Mouse (Mus musculus) limb, embryonic 14.5 days (tissue): ENCODE results near the gene 4930415O20Rik. TPM values are rescaled to one million over a fixed set of nuclear protein-coding genes. Genes with fewer than 3 reads are reported as not detected.

Experiments
- ATAC-seq: fragments of 200-750 bp; cut with Nextera tagmentation; 2 replicates; pipeline ENCODE4 v1.8.0; 2017; ENCODE audit warnings: low read depth, moderate number of reproducible peaks, moderate TSS enrichment; ENCODE audit not compliant: low FRiP score
- DNase-seq: peaks from one replicate; pipeline ENCODE4 v3.0.0-alpha.2; 2015; ENCODE audit warnings: low spot score
- H3K27ac ChIP-seq: fragments of 300-500 bp; sonication (generic); replicated peaks from 2 replicates; pipeline ENCODE4 v1.5.1; 2014; ENCODE audit warnings: low read depth, mild to moderate bottlenecking, low read length, moderate library complexity, mixed read lengths
- H3K27me3 ChIP-seq: fragments of 300-500 bp; sonication (generic); 2 replicates; pipeline ENCODE4 v1.6.1; 2014; ENCODE audit warnings: low read length, mixed read lengths; ENCODE audit not compliant: control insufficient read depth, insufficient read depth
- H3K36me3 ChIP-seq: fragments of 300-500 bp; sonication (generic); 2 replicates; pipeline ENCODE4 v1.6.1; 2014; ENCODE audit warnings: mild to moderate bottlenecking, low read length, moderate library complexity, mixed read lengths; ENCODE audit not compliant: control insufficient read depth, insufficient read depth
- H3K4me1 ChIP-seq: fragments of 300-500 bp; sonication (generic); 2 replicates; pipeline ENCODE4 v1.6.1; 2014; ENCODE audit warnings: antibody characterized with exemption, low read length, mixed read lengths; ENCODE audit not compliant: control insufficient read depth, insufficient read depth
- H3K4me2 ChIP-seq: fragments of 300-500 bp; sonication (generic); replicated peaks from 2 replicates; pipeline ENCODE4 v1.6.1; 2014; ENCODE audit warnings: low read depth, mild to moderate bottlenecking, low read length, moderate library complexity; ENCODE audit not compliant: severe bottlenecking
- H3K4me3 ChIP-seq: fragments of 300-500 bp; sonication (generic); replicated peaks from 2 replicates; pipeline ENCODE4 v1.5.1; 2014; ENCODE audit warnings: low read length
- H3K9ac ChIP-seq: fragments of 300-500 bp; sonication (generic); 2 replicates; pipeline ENCODE4 v1.6.1; 2014; ENCODE audit warnings: mild to moderate bottlenecking, low read depth, low read length, moderate library complexity; ENCODE audit not compliant: severe bottlenecking
- H3K9me3 ChIP-seq: fragments of 300-500 bp; sonication (generic); 2 replicates; pipeline ENCODE4 v1.6.1; 2016; ENCODE audit warnings: low read length; ENCODE audit not compliant: control insufficient read depth
- POLR2A ChIP-seq: fragments of 200-500 bp; IDR thresholded peaks from 2 replicates; pipeline ENCODE4 v1.8.0; 2012; ENCODE audit warnings: inconsistent platforms, mild to moderate bottlenecking, moderate library complexity, borderline replicate concordance; ENCODE audit not compliant: insufficient read depth, insufficient read length; ENCODE audit errors: extremely low read depth
- WGBS: fragments of 180-500 bp; shearing (Covaris S2); extraction: QIAGEN DNeasy Blood & Tissue Kit; methylation state at CpG from one replicate; pipeline ENCODE4 v1.1.7; 2014; 5-methylcytosine and 5-hydroxymethylcytosine counted together
- polyA plus RNA-seq, 2 experiments: library from polyadenylated mRNA; depleted of rRNA in 1 of 2; stranded (reverse) in 1 of 2; unstranded in 1 of 2; fragments of >200 nt; fragmentation: Nextera tagmentation in 1 of 2; extraction: Ambion mirVana in 1 of 2; gene quantifications; 2 replicates each; pipeline versions ENCODE4 v1.2.1 to v1.2.3; 2012 to 2014

The 4930415O20Rik gene
- polyA plus RNA-seq, 2 experiments, result 0.37 TPM; not detected in 1

- TF ChIP-seq POLR2A, result no peak
- Histone ChIP-seq H3K9me3 (no peaks in the 10 kb centered on the region), H3K36me3 (peaks cover 7% of the 10 kb centered on the region), H3K27me3 (no peaks in the 10 kb centered on the region), H3K27ac (no peak overlapping the region), H3K4me3 (peak overlapping the region; percentile 95), H3K4me1 (peaks cover 25% of the 10 kb centered on the region), H3K4me2 (peak overlapping the region; percentile 84), H3K9ac (peak overlapping the region; percentile 69)
- DNase-seq (no peak), ATAC-seq (no peak)
- WGBS, result 60% methylated on average over 7 of the region's 7 CpGs
Observed at GRCm38 (mm10) chr15:98569216-98569615, 1.6 kb upstream of the 4930415O20Rik start.

- H3K27ac ChIP-seq, result no peak overlapping the region
- 85% methylated on average over 4 of the region's 4 CpGs for WGBS
- H3K9me3 ChIP-seq, result no peaks in the 10 kb centered on the region
- H3K36me3 ChIP-seq, result peaks cover 3% of the 10 kb centered on the region
- no peak for ATAC-seq
- peaks cover 25% of the 10 kb centered on the region for H3K4me1 ChIP-seq
- TF ChIP-seq POLR2A, result no peak
- no peak overlapping the region for H3K9ac ChIP-seq
- H3K4me3 ChIP-seq, result no peak overlapping the region
- DNase-seq, result no peak
- no peak overlapping the region for H3K4me2 ChIP-seq
- no peaks in the 10 kb centered on the region for H3K27me3 ChIP-seq
Observed at GRCm38 (mm10) chr15:98569795-98570365, 924 bp upstream of the 4930415O20Rik start.

- H3K27ac ChIP-seq, result no peak overlapping the region
- DNase-seq, result no peak
- no peaks in the 10 kb centered on the region for H3K27me3 ChIP-seq
- H3K9me3 ChIP-seq, result no peaks in the 10 kb centered on the region
- no peak for ATAC-seq
- no peak overlapping the region for H3K4me3 ChIP-seq
- H3K4me1 ChIP-seq, result peaks cover 8% of the 10 kb centered on the region; the same call in 1 of the 2 replicates
- H3K9ac ChIP-seq, result no peak overlapping the region
- whole genome bisulfite sequencing, result 81% methylated on average over 4 of the region's 4 CpGs
- no peak overlapping the region for H3K4me2 ChIP-seq
- no peaks in the 10 kb centered on the region for H3K36me3 ChIP-seq
- no peak for TF ChIP-seq POLR2A
Observed at GRCm38 (mm10) chr15:98573293-98573692, 2.5 kb downstream of the 4930415O20Rik start.

- no peaks in the 10 kb centered on the region for H3K36me3 ChIP-seq
- no peaks in the 10 kb centered on the region for H3K4me1 ChIP-seq
- no peak overlapping the region for H3K4me3 ChIP-seq
- DNase-seq, result no peak
- WGBS, result 88% methylated on average over 2 of the region's 2 CpGs
- ATAC-seq, result no peak
- no peak for TF ChIP-seq POLR2A
- H3K4me2 ChIP-seq, result no peak overlapping the region
- no peak overlapping the region for H3K9ac ChIP-seq
- no peaks in the 10 kb centered on the region for H3K9me3 ChIP-seq
- H3K27ac ChIP-seq, result no peak overlapping the region
- no peaks in the 10 kb centered on the region for H3K27me3 ChIP-seq
Observed at GRCm38 (mm10) chr15:98579310-98579709, 8.5 kb downstream of the 4930415O20Rik start.

GRCm38 (mm10) chr15:98579795-98580464 is 9.1 kb downstream of the 4930415O20Rik start:
- no peak overlapping the region for H3K4me3 ChIP-seq
- 41% methylated on average over 5 of the region's 5 CpGs for WGBS
- no peak overlapping the region for H3K4me2 ChIP-seq
- no peaks in the 10 kb centered on the region for H3K9me3 ChIP-seq
- H3K9ac ChIP-seq, result no peak overlapping the region
- no peak for TF ChIP-seq POLR2A
- ATAC-seq (peak; percentile 76; the same call in 1 of the 2 replicates), DNase-seq (peak; percentile 86)
- no peaks in the 10 kb centered on the region for H3K4me1 ChIP-seq
- no peaks in the 10 kb centered on the region for H3K27me3 ChIP-seq
- no peak overlapping the region for H3K27ac ChIP-seq
- H3K36me3 ChIP-seq, result no peaks in the 10 kb centered on the region
